Mouse (Mus musculus) cerebellum, adult 2 months (tissue): ENCODE measurements at regions not wholly inside any gene's neighbourhood (a gene's known extent, or its start where the extent isn't known, plus 50 kb on each side); places are given as distances from the start of the nearest gene placed in this dataset.

Source experiments
- CTCF ChIP-seq: fragments of 200-500 bp; IDR thresholded peaks from 2 replicates; pipeline ENCODE4 v1.5.1; 2011; ENCODE audit warnings: low read depth, mild to moderate bottlenecking, control low read depth, low read length, moderate library complexity, borderline replicate concordance; ENCODE audit not compliant: insufficient read depth
- POLR2A ChIP-seq: fragments of 200-500 bp; IDR thresholded peaks from 2 replicates; pipeline ENCODE4 v1.6.1; 2011; ENCODE audit warnings: low read length, control low read depth, borderline replicate concordance; ENCODE audit not compliant: insufficient read depth

DNA sequence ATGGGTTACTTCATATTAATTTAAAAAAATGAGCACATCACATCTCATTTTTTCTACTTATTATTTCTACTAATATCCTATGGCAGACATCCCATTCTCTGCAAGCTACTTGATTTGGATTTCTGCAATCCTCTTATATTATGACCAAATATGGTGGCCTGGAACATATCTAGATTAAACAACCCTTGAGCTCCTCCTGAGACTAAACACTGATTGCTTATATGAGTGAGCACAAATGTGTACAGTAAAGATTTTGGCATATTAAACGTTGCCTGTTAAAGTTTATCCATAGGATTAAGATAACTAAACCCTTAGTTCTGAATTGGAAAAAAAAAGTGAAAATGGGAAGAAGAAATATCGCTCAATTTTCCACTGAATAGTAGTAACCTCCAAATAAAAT, 263.6 kb downstream of the Phf14 start:
- TF ChIP-seq POLR2A = no peak
- no peak for TF ChIP-seq CTCF
